Mouse (Mus musculus): ENCODE measurements around the gene Psma6.
A peak's percentile ranks its signal among the peaks of the same experiment; 100 is the strongest.

Gene Psma6

GRCm38 (mm10) chr12:55438058-55438457, 54.0 kb downstream of the Psma6 start:
- no peak for DNase-seq (ENCODE audit: low read depth, low spot score)

DNA sequence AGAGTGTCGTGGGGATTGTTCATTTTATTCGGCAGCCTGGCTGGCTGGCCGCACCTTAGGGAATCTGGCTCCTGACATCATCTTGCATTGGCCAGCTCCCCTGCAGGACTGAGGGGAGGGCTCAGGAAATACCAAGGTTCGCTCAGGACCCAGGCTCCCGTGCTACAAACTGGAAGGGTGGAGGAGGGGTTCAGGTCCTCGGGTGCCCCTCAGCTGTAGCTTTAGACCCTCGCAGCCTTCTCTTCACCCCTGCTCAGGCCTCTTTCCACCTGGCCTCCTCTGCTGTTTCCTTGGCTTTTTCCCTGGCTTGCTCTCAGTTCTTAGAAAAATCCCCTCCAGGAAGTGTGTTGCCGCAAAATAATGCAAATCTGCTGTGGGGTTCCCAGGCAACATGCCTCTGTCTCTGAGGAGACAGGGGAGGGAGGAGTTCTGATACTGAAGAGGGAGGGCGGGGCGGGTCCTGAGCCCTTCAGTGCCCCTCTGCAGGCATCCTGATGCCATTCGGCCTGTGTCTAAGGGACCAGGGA, 54.7 kb downstream of the Psma6 start:
- DNase-seq (ENCODE audit: low read depth, low spot score), result no peak

DNA sequence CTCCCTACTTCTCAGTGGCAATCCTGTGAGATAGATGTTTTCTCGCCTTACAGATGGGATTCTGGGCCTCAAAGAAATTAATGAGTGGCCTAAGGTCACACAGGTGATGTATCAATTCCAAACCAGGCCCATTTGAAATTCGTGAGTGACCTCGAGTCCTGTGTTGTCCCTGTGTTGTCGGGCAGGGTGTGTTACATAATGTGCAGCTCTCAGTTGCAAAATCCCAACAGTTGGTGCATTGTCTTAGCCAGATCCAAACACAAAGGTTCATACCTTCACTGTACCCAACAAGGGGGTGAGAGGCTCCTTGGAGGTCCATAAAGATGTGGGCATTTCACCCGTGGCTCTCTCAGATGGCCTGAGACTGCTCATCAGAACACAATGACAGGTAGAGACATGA, 56.4 kb downstream of the Psma6 start:
- DNase-seq (ENCODE audit: low read depth, low spot score), result no peak

GRCm38 (mm10) chr12:55442245-55442644, 58.2 kb downstream of the Psma6 start:
- DNase-seq (ENCODE audit: low read depth, low spot score), result no peak

- no peak for DNase-seq (ENCODE audit: low read depth, low spot score)
These were observed 59.1 kb downstream of the Psma6 start for GRCm38 (mm10) chr12:55442861-55443850.

GRCm38 (mm10) chr12:55444031-55444451, 60.0 kb downstream of the Psma6 start:
- DNase-seq (ENCODE audit: low read depth, low spot score), result no peak

DNA sequence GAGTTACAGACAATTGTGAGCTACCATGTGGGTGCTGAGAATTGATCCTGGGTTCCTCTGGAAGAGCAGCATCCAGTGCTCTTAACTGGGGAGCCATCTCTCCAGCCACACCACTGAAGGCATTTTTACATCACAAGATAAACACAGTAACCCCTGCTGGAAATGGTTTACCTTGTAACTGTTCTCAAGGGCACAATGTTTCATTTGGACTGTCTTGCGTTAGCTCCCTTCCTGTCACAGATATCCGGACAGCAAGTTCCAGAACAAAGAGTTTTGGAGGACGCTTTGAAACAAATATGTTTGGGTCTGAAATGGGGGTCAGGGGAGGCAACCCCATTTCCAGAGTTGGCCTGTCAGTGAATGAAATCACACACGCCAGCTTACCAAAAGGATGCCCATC, 61.6 kb downstream of the Psma6 start:
- no peak for DNase-seq (ENCODE audit: low read depth, low spot score)

DNA sequence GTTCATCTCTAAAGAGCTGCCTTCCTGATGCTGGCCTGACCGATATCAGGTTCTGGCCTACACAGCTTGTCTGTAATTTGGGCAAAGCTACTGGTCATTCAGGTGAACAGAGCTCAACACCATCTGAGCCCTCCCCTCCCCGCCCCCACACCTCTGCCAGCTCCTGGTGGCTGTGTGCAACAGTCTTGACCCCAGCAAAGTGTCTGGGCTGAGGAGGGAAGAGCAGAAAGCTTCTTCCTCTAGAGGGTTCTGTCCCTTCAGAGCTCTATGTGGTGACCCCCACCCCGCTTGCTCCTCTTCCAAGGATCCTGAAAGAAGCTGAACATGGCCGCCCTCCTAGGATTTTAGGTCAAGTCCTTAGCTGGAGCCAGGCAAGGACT, 62.3 kb downstream of the Psma6 start:
- no peak for DNase-seq (ENCODE audit: low read depth, low spot score)

DNA sequence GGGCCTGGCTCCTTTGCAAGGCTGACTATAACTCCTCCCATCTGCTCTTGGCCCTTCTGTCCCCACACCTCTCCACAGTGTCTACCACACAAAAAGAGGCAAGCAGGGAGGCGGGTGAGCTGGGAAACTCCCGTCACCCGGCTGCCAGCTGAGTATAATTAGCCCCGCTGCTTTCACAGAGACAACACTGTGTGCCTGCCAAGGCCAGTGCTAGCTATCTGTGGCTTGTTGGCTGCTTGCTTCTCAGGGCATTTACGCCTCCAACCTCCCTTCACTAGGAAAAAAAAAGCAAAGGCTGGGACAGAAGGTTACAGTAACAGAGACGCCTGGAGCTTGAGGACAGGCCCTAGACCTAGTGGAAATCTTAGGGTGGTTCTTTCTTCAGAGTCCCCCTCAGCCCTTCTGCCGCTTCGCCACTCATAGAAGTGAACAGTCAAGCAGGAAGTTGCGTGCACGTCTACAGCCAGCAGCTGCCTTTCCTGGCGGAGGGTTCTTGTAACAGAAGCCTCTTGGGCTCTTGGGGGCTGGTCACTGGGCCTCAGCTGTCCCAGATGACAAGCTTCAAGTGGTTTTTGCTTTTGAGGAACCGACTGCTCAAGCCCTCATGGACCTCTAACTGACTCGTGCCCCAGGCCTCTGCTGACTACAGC, 62.8 kb downstream of the Psma6 start:
- DNase-seq (ENCODE audit: low read depth, low spot score), result peak; percentile 89

GRCm38 (mm10) chr12:55447396-55447760, 63.4 kb downstream of the Psma6 start:
- no peak for DNase-seq (ENCODE audit: low read depth, low spot score)

DNA sequence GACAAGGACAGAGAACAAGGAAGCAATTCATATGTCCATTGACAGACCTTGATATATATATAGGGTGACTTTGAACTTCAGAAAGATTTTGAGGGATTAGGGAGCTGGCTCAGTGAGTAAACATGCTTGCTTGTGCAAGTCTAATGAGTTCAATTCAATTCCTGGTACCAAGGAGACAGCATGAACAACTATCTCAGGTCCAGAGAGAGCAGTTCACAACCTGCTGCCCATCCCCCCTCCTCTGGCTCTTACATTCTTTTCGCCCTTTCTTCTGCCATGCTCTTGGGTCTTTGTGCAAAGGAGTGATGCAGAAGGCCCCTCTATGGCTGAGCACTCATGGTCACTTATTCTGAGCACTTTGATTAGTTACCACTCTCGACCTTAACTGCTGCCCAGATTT, 64.4 kb downstream of the Psma6 start:
- DNase-seq (ENCODE audit: low read depth, low spot score), result no peak

GRCm38 (mm10) chr12:55449048-55449447, 65.0 kb downstream of the Psma6 start:
- DNase-seq (ENCODE audit: low read depth, low spot score), result no peak

GRCm38 (mm10) chr12:55450421-55450820, 66.4 kb downstream of the Psma6 start:
- no peak for DNase-seq (ENCODE audit: low read depth, low spot score)

GRCm38 (mm10) chr12:55452839-55453238, 68.8 kb downstream of the Psma6 start:
- no peak for DNase-seq (ENCODE audit: low read depth, low spot score)

DNA sequence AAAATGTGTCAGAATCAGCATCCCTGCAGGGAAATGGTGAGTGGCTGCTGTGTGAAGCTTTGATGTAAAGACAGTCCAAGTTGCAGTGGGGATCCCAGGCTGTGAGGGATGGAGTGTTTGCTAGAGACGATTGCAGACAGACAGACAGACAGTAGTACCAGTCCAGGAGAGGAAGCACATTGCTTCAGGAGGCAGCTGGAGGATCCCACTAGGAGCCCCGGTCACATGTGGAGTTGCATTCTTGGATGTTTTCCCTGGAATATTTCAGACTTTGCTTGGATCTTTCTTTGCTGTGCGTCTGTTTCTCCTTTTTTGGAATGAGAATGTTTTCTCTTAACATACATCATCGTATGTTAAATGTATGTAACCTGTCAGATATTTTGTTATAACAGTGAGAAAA, 69.9 kb downstream of the Psma6 start:
- DNase-seq (ENCODE audit: low read depth, low spot score), result no peak

DNA sequence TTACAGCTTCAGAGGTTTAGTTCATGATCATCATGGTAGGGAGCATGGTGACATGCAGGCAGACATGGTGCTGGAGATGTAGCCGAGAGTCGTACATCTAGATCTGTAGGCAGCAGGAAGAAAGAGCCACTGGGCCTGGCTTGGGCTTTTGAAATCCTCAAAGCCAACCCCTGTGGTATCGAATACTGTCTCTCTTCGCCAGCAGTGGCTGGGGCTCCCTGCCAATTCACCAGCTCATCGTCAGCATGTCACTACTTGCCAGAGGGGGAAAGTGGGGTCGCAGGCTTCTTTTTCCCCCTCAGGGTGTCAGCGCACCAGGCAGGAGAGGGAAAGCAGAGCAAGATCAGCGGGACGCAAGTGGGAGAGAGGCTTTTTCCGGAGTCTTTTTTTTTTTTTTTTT, 71.2 kb downstream of the Psma6 start:
- DNase-seq (ENCODE audit: low read depth, low spot score), result no peak

DNA sequence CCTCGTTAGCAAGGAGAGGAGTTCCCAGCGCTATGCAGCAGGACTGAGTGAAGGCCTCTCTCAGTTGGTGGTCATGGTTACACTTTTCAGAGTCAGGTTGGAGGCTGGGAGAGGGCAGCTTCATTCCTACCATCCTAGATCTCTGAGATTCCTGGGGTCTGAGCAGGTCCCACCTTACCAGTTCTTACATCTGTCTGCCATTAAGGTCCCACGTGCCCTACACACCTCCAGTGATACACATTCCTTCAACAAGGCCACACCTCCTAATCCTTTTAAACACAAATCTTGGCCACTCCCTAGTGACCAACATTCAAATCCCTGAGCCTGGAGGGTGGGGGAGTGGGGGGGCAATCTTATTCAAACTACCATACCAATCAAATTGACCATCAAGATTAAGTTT, 72.1 kb downstream of the Psma6 start:
- no peak for DNase-seq (ENCODE audit: low read depth, low spot score)

DNA sequence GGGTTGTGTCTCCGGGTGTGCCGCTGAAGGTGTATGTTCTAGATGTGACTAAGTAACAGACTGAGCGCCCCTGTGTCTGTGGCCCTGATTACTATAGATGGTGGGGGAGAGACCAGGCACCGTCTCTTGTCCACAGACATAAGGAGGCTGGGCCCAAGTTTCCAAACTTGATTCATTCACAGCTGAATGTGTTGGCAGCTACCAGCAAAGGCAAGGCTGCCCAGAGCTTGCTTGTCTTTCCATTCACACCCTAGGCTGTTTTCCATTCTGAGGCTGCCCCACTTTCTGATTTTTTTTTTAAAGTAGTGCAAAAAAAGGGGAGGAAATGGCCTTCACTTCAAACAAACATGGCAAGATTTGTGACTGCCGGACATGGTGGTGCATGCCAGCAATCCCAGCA, 72.9 kb downstream of the Psma6 start:
- DNase-seq (ENCODE audit: low read depth, low spot score), result no peak

DNA sequence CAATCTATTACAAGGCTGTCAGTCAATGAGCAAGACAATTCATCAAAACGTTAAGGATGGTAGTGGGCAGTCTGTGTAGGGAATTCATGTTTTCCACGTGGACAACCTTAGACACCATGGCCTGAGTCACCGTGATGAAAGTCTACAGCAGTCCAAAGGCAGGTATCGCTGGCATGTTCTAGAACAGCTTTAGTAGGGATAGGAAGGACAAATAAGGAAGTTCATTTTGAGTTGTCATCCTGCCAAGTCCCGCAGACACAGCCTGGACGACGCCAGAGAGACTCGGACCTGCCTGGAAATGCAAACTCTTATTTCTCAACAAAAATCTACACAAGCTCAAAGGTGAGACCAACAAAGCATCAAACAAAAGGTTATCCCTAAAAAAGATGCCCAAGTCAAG, 75.7 kb downstream of the Psma6 start:
- DNase-seq (ENCODE audit: low read depth, low spot score), result no peak

GRCm38 (mm10) chr12:55460900-55461299, 76.9 kb downstream of the Psma6 start:
- DNase-seq (ENCODE audit: low read depth, low spot score), result no peak

DNA sequence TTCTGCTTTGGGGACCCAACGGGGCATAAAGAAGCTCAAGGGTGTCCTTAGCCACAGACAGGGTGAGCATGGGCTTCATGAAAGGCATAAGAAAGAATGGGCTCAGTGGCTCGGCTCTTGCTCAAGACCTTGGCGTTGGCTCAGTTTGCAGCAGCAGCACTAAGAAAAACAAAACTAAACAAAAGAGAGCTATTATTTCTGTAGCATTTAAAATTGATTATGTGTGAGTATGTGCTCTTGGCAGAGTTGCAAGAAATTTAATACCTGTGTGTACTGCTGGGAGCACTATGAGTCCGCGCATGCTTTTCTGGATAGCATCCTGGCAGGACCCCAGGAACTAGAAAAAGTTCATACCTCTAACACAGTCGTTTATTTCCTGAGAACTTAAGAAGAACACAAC, 77.7 kb downstream of the Psma6 start:
- DNase-seq (ENCODE audit: low read depth, low spot score), result no peak

DNA sequence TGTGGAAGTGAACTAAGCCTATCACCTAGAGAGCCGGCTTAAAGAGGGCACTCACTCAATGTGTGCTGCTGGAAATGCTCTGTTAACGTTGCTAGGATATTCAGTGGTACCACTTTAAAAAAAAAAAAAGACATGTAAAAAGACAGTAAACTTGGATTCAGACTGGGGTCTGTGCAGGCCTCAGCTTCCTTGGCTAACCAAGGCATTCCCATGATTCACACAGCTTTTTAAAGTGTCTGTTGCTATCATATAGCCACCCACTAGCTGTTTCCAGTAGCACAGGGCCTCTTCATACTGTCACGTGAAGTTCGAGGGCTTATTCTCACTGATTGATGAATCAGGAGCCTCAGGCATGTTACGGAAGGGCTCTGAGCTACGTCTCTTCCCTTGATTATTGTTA, 78.4 kb downstream of the Psma6 start:
- no peak for DNase-seq (ENCODE audit: low read depth, low spot score)

GRCm38 (mm10) chr12:55463087-55463486, 79.1 kb downstream of the Psma6 start:
- no peak for DNase-seq (ENCODE audit: low read depth, low spot score)
